Mouse (Mus musculus) small intestine, adult 2 months (tissue): ENCODE results near the gene Mrln. TPM values are rescaled to one million over a fixed set of nuclear protein-coding genes. Genes with fewer than 3 reads are reported as not detected.

Experiments
- H3K27ac ChIP-seq: fragments of 200-500 bp; 2 replicates; pipeline ENCODE4 v1.5.1; 2012; ENCODE audit warnings: low read depth, low read length, control low read depth, inconsistent platforms; ENCODE audit not compliant: insufficient read depth
- H3K27me3 ChIP-seq: fragments of 200-500 bp; 2 replicates; pipeline ENCODE4 v1.6.1; 2012; ENCODE audit warnings: mild to moderate bottlenecking, moderate library complexity, low read length, inconsistent platforms; ENCODE audit not compliant: control insufficient read depth, insufficient read depth
- H3K36me3 ChIP-seq: fragments of 200-500 bp; 2 replicates; pipeline ENCODE4 v1.6.1; 2012; ENCODE audit warnings: mild to moderate bottlenecking, low read length, control low read depth, inconsistent platforms; ENCODE audit not compliant: control insufficient read depth, insufficient read depth
- H3K4me1 ChIP-seq: fragments of 200-500 bp; 2 replicates; pipeline ENCODE4 v1.6.1; 2012; ENCODE audit warnings: low read length, inconsistent platforms, mixed read lengths; ENCODE audit not compliant: control insufficient read depth, insufficient read depth, insufficient read length
- H3K4me3 ChIP-seq: fragments of 200-500 bp; 2 replicates; pipeline ENCODE4 v1.5.1; 2012; ENCODE audit warnings: low read depth, mild to moderate bottlenecking, control low read depth, inconsistent platforms, low read length, moderate library complexity
- CTCF ChIP-seq: fragments of 200-500 bp; IDR thresholded peaks from 2 replicates; pipeline ENCODE4 v1.5.1; 2012; ENCODE audit warnings: low read depth, mild to moderate bottlenecking, control low read depth, inconsistent platforms, low read length, moderate library complexity, mixed read lengths; ENCODE audit not compliant: insufficient replicate concordance, insufficient read length; ENCODE audit errors: extremely low read depth
- POLR2A ChIP-seq: fragments of 200-500 bp; IDR thresholded peaks from 2 replicates; pipeline ENCODE4 v1.6.1; 2012; ENCODE audit warnings: low read depth, mild to moderate bottlenecking, control low read depth, inconsistent platforms, low read length, moderate library complexity
- WGBS: fragments of 180-500 bp; shearing (Covaris S2); methylation state at CpG from one replicate; pipeline ENCODE4 v1.1.7; 2018; 5-methylcytosine and 5-hydroxymethylcytosine counted together
- polyA plus RNA-seq: library from polyadenylated mRNA; depleted of rRNA; stranded (reverse); fragments of >200 nt; gene quantifications from 2 replicates; pipeline ENCODE4 v1.2.3, GENCODE M21; 2012; rRNA removed

Mrln gene
- polyA plus RNA-seq, 1 experiment = not detected

DNA sequence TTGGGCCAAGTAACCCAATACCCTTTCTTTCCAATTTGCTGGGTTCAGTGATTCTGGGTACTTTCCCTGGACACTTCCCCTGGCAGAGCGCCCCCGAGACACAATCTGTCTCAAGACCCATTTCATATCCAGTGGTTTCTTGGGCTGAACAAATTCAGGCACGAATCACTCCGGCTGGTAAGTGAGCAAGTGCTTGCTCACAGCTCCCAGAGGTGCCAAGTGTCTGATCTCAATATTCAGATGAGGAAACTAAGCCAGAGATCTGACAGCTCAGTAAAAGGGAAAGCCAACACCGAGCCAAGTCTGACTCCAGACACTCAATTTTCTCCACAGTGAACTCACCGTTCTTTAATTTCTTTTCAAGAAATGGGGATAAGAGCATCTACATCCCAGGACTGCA lies 62.0 kb downstream of the Mrln start:
- Histone ChIP-seq H3K4me3 (no peak overlapping the region), H3K27me3 (no peaks in the 10 kb centered on the region), H3K36me3 (no peaks in the 10 kb centered on the region; the same call in 1 of the 2 replicates), H3K4me1 (peaks cover 4% of the 10 kb centered on the region; the same call in 1 of the 2 replicates), H3K27ac (no peak overlapping the region)
- TF ChIP-seq POLR2A (no peak), CTCF (no peak)
- WGBS = 92% methylated on average over 6 of the region's 6 CpGs

- TF ChIP-seq POLR2A = no peak
- TF ChIP-seq CTCF = 0 out of 2 replicates have a peak, but pooled peaks have one; percentile 7
- H3K36me3 ChIP-seq = no peaks in the 10 kb centered on the region; the same call in 1 of the 2 replicates
- H3K27me3 ChIP-seq = no peaks in the 10 kb centered on the region
- 53% methylated on average over 23 of the region's 23 CpGs for WGBS
- no peak overlapping the region for H3K27ac ChIP-seq
- no peak overlapping the region for H3K4me3 ChIP-seq
- H3K4me1 ChIP-seq = peaks cover 4% of the 10 kb centered on the region; the same call in 1 of the 2 replicates
Observed at GRCm38 (mm10) chr10:70268581-70269446, 64.3 kb downstream of the Mrln start.

Other genes with a start within 250 kb of the Mrln start
- 16.6 and 34.6 TPM in 2 replicates for gene Ccdc6, start 107.5 kb upstream of the Mrln start, polyA plus RNA-seq
- gene Slc16a9, start 40.4 kb downstream of the Mrln start, polyA plus RNA-seq = 0.35 and 6.0 TPM in 2 replicates
- 0.47 and 0.63 TPM in 2 replicates for gene Fam13c, start 235.8 kb downstream of the Mrln start, polyA plus RNA-seq